Mouse (Mus musculus): ENCODE measurements at regions not wholly inside any gene's neighbourhood (a gene's known extent, or its start where the extent isn't known, plus 50 kb on each side); places are given as distances from the start of the nearest gene placed in this dataset.

DNA sequence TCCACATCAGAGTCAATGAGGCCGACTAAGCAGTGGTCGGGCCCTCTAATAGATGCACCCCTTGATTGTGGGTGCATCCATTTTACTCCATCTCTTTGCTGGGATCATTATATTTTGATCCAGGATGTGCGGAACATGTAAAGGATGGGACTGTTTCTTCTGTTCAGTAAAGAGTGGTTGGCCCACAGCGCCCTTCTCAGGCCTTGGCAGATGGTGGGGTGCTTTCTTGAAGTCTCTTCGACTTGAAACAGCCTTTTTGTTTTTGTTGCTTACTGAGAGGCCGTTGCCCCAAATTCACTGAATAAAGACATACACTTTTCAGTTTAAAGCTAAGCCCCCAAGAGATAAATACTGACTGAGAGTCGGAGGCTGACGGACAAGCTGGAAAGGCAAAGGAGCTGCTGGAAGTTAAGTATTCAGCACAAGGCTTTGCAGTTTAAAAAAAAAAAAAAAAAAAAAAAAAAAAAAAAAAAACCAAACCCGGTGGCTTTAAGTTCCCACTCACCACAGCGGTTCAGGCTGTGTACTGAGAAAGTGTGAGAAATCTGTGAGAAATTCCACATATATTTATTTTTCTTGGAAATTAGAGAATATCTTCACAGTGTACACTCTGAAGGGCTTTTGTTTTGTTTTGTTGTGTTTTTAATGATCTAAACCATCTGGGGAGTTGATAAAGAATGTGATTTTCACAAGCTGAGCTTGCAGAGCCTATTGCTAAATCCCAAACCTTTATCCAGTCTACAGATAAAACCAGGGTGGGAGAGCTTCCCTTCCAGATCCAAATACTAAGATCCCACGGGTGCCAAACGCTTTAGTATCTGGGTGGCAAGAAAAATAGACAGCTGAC lies 285.3 kb upstream of the Mpdz start:
- Histone ChIP-seq H3K27me3 (no peaks in the 10 kb centered on the region), H3K4me3 (no peak overlapping the region), H3K27ac (peak overlapping the region; percentile 89), H3K36me3 (ENCODE audit: poor library complexity, severe bottlenecking) (no peaks in the 10 kb centered on the region), H3K4me2 (peak overlapping the region; percentile 42), H3K9me3 (replicated peaks) (no peaks in the 10 kb centered on the region), H3K9ac (peak overlapping the region; percentile 40), H3K4me1 (peaks cover 22% of the 10 kb centered on the region)
- peak; percentile 19; the same call in 1 of the 2 replicates for ATAC-seq
- WGBS = 23% methylated on average over 12 of the region's 12 CpGs

DNA sequence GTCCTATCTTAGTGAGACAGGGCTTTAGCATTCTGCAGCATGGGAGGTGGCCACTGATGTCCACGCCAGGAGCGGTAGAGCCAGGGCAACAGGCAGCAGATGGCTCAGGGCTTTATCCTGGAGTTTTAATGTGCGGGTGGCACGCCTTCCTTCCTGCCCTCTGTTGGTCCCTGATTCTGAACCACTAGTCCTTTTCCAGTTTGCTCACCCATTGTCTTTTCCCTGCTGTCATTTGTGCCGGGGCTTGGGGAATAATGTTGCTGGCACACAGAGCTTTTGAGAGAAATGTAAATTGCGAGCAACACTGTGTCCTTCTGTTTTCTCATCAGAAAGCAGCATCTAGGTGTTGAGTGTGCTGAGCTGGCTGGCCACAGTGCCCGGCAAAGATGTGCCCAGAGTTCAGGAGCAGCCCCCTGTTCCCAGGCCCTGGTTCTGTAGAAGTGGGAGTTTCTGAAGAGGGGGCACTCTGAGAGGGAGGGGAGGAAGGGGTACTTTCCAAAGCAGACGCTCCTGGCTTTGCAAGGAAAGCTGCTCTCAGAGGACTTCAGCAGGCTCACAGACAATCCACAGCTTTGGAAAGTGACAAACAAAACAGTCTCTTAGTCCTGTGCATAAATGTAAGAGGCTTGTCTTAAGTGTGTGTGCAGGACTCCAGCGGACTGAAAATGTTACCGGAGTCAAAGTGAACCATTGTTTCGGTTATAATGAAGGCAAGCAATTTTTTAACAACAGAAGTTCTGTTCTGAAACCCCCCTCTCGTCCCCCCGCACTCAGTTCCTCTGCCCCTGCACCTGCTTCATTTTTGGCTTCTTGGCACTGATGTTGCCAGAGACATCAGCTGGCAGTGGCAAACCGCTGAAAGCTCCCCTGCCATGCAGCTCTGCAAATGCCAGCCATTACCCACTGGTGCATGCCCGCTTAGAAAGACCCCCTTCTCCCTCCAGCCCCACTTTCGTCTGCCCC lies 284.4 kb upstream of the Mpdz start:
- Histone ChIP-seq H3K27me3 (no peaks in the 10 kb centered on the region), H3K9ac (peak overlapping the region; percentile 40), H3K4me3 (no peak overlapping the region), H3K4me2 (peak overlapping the region; percentile 42), H3K36me3 (ENCODE audit: poor library complexity, severe bottlenecking) (no peaks in the 10 kb centered on the region), H3K4me1 (peaks cover 22% of the 10 kb centered on the region), H3K9me3 (replicated peaks) (no peaks in the 10 kb centered on the region), H3K27ac (peak overlapping the region; percentile 89)
- 16% methylated on average over 16 of the region's 16 CpGs for WGBS
- peak; percentile 89 for ATAC-seq

DNA sequence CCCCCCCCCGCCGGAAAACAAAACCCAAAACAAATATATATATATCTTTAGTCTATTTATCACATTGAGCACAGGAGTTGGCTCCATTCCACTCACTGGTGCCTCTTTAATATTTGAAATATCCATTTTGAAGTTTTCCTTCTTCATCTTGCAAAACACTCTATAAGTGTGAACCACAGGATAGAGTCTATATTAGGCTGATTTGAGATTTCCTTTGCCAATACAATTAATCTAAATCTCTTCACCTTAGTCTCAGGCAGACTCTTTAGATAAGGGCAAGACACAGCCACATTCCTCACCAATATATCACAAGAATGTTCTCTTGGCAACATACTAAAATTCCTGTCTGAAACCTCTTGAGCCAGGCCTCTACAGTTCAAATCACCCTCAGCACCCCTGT lies 282.1 kb upstream of the Mpdz start:
- H3K27ac ChIP-seq = no peak overlapping the region
- 95% methylated on average over 2 of the region's 2 CpGs for WGBS
- ATAC-seq = no peak
- H3K4me2 ChIP-seq = no peak overlapping the region
- no peaks in the 10 kb centered on the region for H3K36me3 ChIP-seq (ENCODE audit: poor library complexity, severe bottlenecking)
- no peaks in the 10 kb centered on the region for H3K9me3 ChIP-seq (replicated peaks)
- peaks cover 22% of the 10 kb centered on the region for H3K4me1 ChIP-seq
- H3K9ac ChIP-seq = no peak overlapping the region
- no peak overlapping the region for H3K4me3 ChIP-seq
- no peaks in the 10 kb centered on the region for H3K27me3 ChIP-seq

DNA sequence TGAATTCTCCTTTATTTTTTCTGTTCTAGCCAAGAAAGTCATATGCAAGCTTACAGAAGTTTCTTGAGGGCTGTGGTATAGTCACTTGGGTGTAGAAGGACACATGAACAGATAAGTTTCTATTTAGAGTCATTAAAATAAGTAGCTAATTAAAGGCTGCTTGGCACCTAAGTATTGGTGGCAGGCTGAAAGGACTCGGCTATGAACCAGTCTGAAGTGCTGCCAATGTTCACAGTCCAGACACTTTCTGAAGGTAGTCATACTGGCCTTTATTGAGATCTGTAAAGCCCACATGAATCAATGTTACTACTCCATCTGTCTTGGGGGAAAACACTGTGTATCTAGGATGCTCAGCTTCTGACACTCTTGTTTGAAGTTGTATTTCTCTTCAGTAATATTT lies 269.8 kb upstream of the Mpdz start:
- H3K9ac ChIP-seq = no peak overlapping the region
- no peaks in the 10 kb centered on the region for H3K9me3 ChIP-seq (replicated peaks)
- no peak overlapping the region for H3K27ac ChIP-seq
- H3K36me3 ChIP-seq (ENCODE audit: poor library complexity, severe bottlenecking) = no peaks in the 10 kb centered on the region
- peaks cover 8% of the 10 kb centered on the region; the same call in 1 of the 2 replicates for H3K4me1 ChIP-seq
- no peaks in the 10 kb centered on the region for H3K27me3 ChIP-seq
- H3K4me3 ChIP-seq = no peak overlapping the region
- ATAC-seq = 0 out of 2 replicates have a peak, but pooled peaks have one; percentile 41
- no peak overlapping the region for H3K4me2 ChIP-seq
- 48% methylated on average over 1 of the region's 1 CpGs for WGBS

DNA sequence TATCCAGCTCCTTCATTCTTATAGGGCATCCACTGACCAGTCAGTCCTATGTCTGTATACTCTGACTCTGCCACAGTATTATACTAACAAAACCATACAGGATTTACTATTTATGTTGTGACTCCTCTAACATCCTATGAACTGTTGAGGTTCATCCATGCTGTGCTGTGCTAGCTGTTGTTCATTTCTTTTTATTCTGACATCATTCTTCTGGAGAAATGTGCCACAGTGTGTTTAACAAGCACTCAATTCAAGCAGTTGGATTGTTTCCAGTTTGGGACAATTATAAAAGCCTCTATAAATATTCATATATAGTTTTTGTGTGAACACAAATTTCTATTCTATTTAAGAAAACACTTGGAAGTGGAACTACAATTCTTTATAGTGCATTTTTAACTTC lies 252.6 kb upstream of the Mpdz start:
- H3K27me3 ChIP-seq = no peaks in the 10 kb centered on the region
- no peak for ATAC-seq
- H3K9ac ChIP-seq = no peak overlapping the region
- H3K4me3 ChIP-seq = no peak overlapping the region
- no peak overlapping the region for H3K4me2 ChIP-seq
- H3K36me3 ChIP-seq (ENCODE audit: poor library complexity, severe bottlenecking) = no peaks in the 10 kb centered on the region
- peaks cover 6% of the 10 kb centered on the region; the same call in 1 of the 2 replicates for H3K4me1 ChIP-seq
- H3K9me3 ChIP-seq (replicated peaks) = no peaks in the 10 kb centered on the region
- no peak overlapping the region for H3K27ac ChIP-seq

DNA sequence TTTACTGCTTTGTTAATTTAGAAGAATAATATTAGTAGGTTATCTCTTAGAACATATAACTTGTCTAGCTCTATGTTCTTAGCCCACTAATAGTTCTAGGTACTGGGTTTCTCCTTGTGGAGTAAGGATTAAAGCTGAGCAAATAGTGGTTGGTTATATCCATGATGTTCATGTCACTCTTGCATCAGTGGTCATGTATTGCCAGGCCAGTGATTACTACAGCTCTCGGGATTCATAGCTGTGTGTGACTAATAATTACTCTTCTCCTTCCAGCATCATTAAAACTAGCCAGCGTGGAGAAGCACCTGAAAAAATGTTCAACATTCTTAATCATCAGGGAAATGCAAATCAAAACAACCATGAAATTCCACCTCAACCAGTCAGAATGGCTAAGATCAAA lies 234.6 kb upstream of the Mpdz start:
- Histone ChIP-seq H3K4me3 (no peak overlapping the region), H3K27ac (no peak overlapping the region), H3K4me2 (no peak overlapping the region), H3K9me3 (replicated peaks) (no peaks in the 10 kb centered on the region), H3K4me1 (no peaks in the 10 kb centered on the region), H3K9ac (no peak overlapping the region), H3K27me3 (no peaks in the 10 kb centered on the region), H3K36me3 (ENCODE audit: poor library complexity, severe bottlenecking) (no peaks in the 10 kb centered on the region)
- 77% methylated on average over 2 of the region's 2 CpGs for WGBS
- ATAC-seq = no peak

DNA sequence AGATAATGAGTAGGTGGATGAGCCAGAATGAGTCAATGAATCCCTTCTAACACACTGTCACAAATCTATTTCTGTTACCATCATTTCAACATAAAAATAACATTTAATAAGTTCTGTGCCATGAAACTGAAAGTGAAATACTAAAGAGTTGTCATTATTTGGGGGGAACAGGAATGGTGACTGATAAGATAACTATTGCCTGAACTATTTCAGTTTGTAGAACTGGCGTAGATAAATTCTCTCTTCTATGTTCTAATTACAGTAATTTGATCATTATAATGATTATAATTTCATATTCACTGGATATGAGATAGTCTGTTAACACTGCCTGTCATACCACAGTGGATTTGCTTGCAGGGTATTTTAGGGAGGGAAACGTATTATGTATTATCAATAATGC lies 232.3 kb upstream of the Mpdz start:
- no peaks in the 10 kb centered on the region for H3K27me3 ChIP-seq
- no peaks in the 10 kb centered on the region for H3K9me3 ChIP-seq (replicated peaks)
- no peak overlapping the region for H3K4me3 ChIP-seq
- 86% methylated on average over 2 of the region's 2 CpGs for WGBS
- no peak for ATAC-seq
- no peak overlapping the region for H3K9ac ChIP-seq
- H3K4me1 ChIP-seq = no peaks in the 10 kb centered on the region
- H3K27ac ChIP-seq = no peak overlapping the region
- no peaks in the 10 kb centered on the region for H3K36me3 ChIP-seq (ENCODE audit: poor library complexity, severe bottlenecking)
- H3K4me2 ChIP-seq = no peak overlapping the region

DNA sequence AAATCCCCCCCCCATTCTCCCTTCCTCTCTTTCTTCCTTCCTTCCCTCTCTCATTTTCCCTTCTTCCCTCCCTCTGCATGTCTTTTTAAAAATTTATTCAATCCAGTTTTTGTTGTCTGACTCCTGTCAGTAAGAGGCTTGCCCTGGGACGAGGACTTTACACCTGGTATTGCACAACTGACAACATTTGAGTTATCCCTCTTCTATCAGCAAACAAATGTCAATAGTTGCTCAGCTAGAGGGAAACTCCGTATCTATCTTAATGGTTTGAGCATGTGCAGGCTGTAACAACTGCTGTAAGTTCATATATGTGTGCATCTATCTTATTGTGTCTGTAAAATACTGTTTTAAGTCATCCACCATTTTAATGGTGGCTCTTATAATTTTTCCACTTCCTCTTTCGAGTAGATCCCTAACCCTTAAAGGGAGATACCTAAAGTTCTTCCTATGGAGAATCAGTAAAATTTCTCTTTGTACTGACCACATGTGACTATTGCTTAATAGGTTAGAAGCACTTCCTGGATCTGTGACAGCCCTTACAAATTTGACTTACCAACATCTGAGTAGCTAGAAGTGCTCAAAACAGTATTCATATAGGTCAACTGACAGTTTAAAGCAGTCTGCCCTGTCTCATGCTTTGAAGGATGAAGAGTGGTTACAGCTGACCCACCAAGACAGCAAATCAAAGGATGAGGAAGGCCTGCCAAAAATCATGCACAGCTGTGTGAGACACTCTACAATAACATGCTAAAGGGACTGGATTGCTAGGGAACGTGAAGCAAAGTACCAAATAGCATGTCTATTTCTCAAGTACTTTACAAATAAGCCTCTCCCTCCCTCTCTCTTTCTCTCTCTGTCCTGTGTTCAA lies 231.0 kb upstream of the Mpdz start:
- no peak overlapping the region for H3K4me3 ChIP-seq
- H3K27me3 ChIP-seq = no peaks in the 10 kb centered on the region
- 79% methylated on average over 4 of the region's 4 CpGs for WGBS
- no peak for ATAC-seq
- H3K27ac ChIP-seq = no peak overlapping the region
- H3K4me1 ChIP-seq = 0 out of 2 replicates have a peak, but pooled peaks cover 10% of the 10 kb centered on the region
- H3K9me3 ChIP-seq (replicated peaks) = no peaks in the 10 kb centered on the region
- H3K9ac ChIP-seq = no peak overlapping the region
- H3K36me3 ChIP-seq (ENCODE audit: poor library complexity, severe bottlenecking) = no peaks in the 10 kb centered on the region
- no peak overlapping the region for H3K4me2 ChIP-seq

DNA sequence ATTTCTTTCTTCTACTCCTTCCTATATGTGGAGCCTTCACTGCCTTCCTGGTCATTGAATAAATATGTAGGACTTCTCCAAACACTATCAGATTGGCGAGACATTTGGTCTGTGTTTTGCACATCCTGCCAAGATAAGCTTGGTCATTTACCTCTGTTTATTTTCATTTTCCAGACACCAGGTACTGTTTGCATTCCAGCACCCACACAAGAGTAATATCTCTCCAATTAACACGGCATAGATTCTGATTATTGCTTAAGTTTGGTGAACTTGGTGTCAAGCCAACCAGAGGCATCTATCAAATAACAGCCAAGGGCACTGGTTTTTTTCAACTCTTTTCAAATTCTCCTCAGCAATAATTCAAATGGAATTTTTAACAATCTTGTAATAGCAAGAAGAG lies 229.4 kb upstream of the Mpdz start:
- H3K9me3 ChIP-seq (replicated peaks) = no peaks in the 10 kb centered on the region
- no peak overlapping the region for H3K9ac ChIP-seq
- H3K4me1 ChIP-seq = 0 out of 2 replicates have a peak, but pooled peaks cover 10% of the 10 kb centered on the region
- no peaks in the 10 kb centered on the region for H3K27me3 ChIP-seq
- H3K36me3 ChIP-seq (ENCODE audit: poor library complexity, severe bottlenecking) = no peaks in the 10 kb centered on the region
- no peak overlapping the region for H3K4me2 ChIP-seq
- no peak for ATAC-seq
- H3K4me3 ChIP-seq = no peak overlapping the region
- no peak overlapping the region for H3K27ac ChIP-seq
- WGBS = 94% methylated on average over 2 of the region's 2 CpGs

DNA sequence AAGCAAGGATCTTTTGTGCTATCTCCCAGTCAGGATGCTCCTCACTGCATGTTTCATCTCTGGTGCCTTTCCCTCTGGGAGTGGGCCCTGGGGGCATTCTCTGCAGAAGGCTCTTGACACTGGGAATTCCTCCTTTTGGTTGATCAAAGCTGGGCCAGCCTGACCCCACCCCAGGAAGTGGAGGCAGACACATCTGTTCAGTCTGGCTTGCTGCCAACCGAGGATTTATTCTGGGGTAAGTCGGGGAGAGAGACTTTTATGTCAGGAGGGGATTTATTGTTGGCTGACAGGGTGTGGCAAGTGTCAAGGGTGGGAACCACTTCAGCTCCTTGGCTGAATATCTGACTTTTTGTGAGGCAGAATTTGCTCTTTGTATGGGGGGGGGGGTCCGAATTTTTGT lies 226.6 kb upstream of the Mpdz start:
- whole genome bisulfite sequencing = 22% methylated on average over 3 of the region's 3 CpGs
- peaks cover under 1% of the 10 kb centered on the region; the same call in 1 of the 2 replicates for H3K9me3 ChIP-seq (replicated peaks)
- no peaks in the 10 kb centered on the region for H3K36me3 ChIP-seq (ENCODE audit: poor library complexity, severe bottlenecking)
- ATAC-seq = peak; percentile 33; the same call in 1 of the 2 replicates
- H3K27ac ChIP-seq = no peak overlapping the region
- 0 out of 2 replicates have a peak, but pooled peaks cover 10% of the 10 kb centered on the region for H3K4me1 ChIP-seq
- H3K9ac ChIP-seq = no peak overlapping the region
- H3K4me2 ChIP-seq = no peak overlapping the region
- H3K27me3 ChIP-seq = no peaks in the 10 kb centered on the region
- H3K4me3 ChIP-seq = no peak overlapping the region

DNA sequence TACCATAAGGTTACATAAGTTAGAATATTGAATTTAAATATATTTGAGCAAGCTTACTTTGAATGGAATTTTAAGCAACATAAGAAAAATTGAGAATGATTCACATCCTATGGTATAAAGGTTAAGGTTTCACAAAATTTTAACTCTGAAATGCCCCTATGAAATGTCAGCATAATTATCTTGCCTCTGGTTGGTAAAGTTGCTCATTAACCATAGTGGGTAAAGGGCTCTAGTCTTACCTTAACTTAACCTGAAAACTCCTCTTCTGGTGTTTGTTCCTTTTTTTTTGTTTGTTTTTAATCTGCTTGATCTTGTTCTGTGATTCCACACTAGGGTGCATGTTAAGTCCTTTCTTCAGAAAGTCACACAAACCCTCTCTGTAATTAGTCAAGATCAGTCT lies 218.5 kb upstream of the Mpdz start:
- Histone ChIP-seq H3K27me3 (no peaks in the 10 kb centered on the region), H3K9me3 (replicated peaks) (peaks cover 6% of the 10 kb centered on the region; the same call in 1 of the 2 replicates), H3K4me3 (no peak overlapping the region)

More for the DNA sequence above, 218.5 kb upstream of the Mpdz start:
- H3K36me3 ChIP-seq (ENCODE audit: poor library complexity, severe bottlenecking) = no peaks in the 10 kb centered on the region
- no peak overlapping the region for H3K4me2 ChIP-seq
- H3K9ac ChIP-seq = no peak overlapping the region
- no peak overlapping the region for H3K27ac ChIP-seq
- no peaks in the 10 kb centered on the region for H3K4me1 ChIP-seq
- ATAC-seq = no peak

Measured in forebrain, embryonic 13.5 days (tissue).